Comparison of ENCODE assay signal across 10 mouse cellular contexts in genomic region chr15:85656852-85657251, GRCm38 (mm10).
A peak's percentile ranks its signal among the peaks of the same experiment; 100 is the strongest.
DNase-seq lines count a peak whose midpoint lies in the region; ATAC-seq and TF ChIP-seq lines count a peak whose summit lies in the region.
"Had no signal": no experiment of that assay in that cellular context is flagged by ENCODE, and none has a peak within 500 bp of the region (broad histone marks: within the 10 kb centered on the region; RNA-seq: fewer than 3 reads in every experiment).

No protein-coding gene starts in this region.

- H3K9ac ChIP-seq in heart, adult 2 months (ENCODE audit: low read depth, low read length) = peak overlapping the region; percentile 61
- H3K9ac ChIP-seq in heart, embryonic 12.5 days = no peak overlapping the region
- H3K9ac ChIP-seq in liver, postnatal 0 days (replicated peaks) = no peak overlapping the region
- H3K9ac ChIP-seq in liver, embryonic 12.5 days = no peak overlapping the region
- H3K9ac ChIP-seq: lung, embryonic 14.5 days had no signal

- H3K9me3 ChIP-seq in heart, embryonic 12.5 days (replicated peaks) = no peaks in the 10 kb centered on the region
- no peaks in the 10 kb centered on the region for H3K9me3 ChIP-seq in liver, postnatal 0 days (ENCODE audit: low read length)
- no peaks in the 10 kb centered on the region for H3K9me3 ChIP-seq in liver, embryonic 12.5 days (replicated peaks)

- H3K4me2 ChIP-seq in heart, embryonic 12.5 days = no peak overlapping the region
- H3K4me2 ChIP-seq in liver, postnatal 0 days (ENCODE audit: low read depth, low read length) = peak overlapping the region; percentile 67
- no peak overlapping the region for H3K4me2 ChIP-seq in liver, embryonic 12.5 days
- H3K4me2 ChIP-seq: heart, embryonic 11.5 days; lung, embryonic 14.5 days had no signal

- intact Hi-C loops in heart, adult 2 months (cut with DNase I) = loop anchor here (1.0 to 10.0 kb wide), 2 partner anchors 10 to 48 kb away; no protein-coding TSS in a partner anchor

- DNase-seq in heart, adult 2 months = peak; percentile 32 to 42
- DNase-seq in liver, postnatal 0 days = no peak
- DNase-seq in cerebellum, adult 9-11 months = peak; percentile 73
- DNase-seq in yolk sac, embryonic 10.5 days (ENCODE audit: low spot score) = no peak
- DNase-seq: lung, embryonic 14.5 days; retina, postnatal 1 day had no signal

- H3K36me3 ChIP-seq in heart, adult 2 months (ENCODE audit: control insufficient read depth, insufficient read depth, low read length) = peaks cover 7% of the 10 kb centered on the region
- no peaks in the 10 kb centered on the region for H3K36me3 ChIP-seq in heart, embryonic 12.5 days
- no peaks in the 10 kb centered on the region for H3K36me3 ChIP-seq in liver, postnatal 0 days (replicated peaks; ENCODE audit: insufficient read depth, low read length)
- no peaks in the 10 kb centered on the region for H3K36me3 ChIP-seq in liver, embryonic 12.5 days
- peaks cover 2% of the 10 kb centered on the region; the same call in 1 of the 2 replicates for H3K36me3 ChIP-seq in small intestine, adult 2 months (ENCODE audit: control insufficient read depth, insufficient read depth, low read length)

- TF ChIP-seq CTCF in heart, adult 2 months (IDR thresholded peaks at IDR 0.05) = no peak
- TF ChIP-seq CTCF in liver, postnatal 0 days (IDR thresholded peaks at IDR 0.05; ENCODE audit: low read depth) = no peak
- TF ChIP-seq CTCF in small intestine, adult 2 months (IDR thresholded peaks at IDR 0.05; ENCODE audit: extremely low read depth, insufficient read length, insufficient replicate concordance, low read depth, low read length) = no peak

- no peaks in the 10 kb centered on the region for H3K27me3 ChIP-seq in heart, adult 2 months (ENCODE audit: control insufficient read depth, insufficient read depth, low read length)
- H3K27me3 ChIP-seq in heart, embryonic 12.5 days (replicated peaks) = peaks cover 32% of the 10 kb centered on the region
- peaks cover 6% of the 10 kb centered on the region; the same call in 1 of the 2 replicates for H3K27me3 ChIP-seq in liver, postnatal 0 days (ENCODE audit: insufficient read depth, low read length)
- H3K27me3 ChIP-seq in liver, embryonic 12.5 days (replicated peaks) = peaks cover 83% of the 10 kb centered on the region
- H3K27me3 ChIP-seq in small intestine, adult 2 months (ENCODE audit: control insufficient read depth, insufficient read depth, low read length) = no peaks in the 10 kb centered on the region

- no peak for TF ChIP-seq EP300 in heart, adult 2 months (IDR thresholded peaks at IDR 0.05; ENCODE audit: insufficient read depth, low read depth, low read length)
- no peak for TF ChIP-seq EP300 in liver, postnatal 0 days (IDR thresholded peaks at IDR 0.05; ENCODE audit: low read depth)

- peaks cover 24% of the 10 kb centered on the region for H3K4me1 ChIP-seq in heart, adult 2 months (ENCODE audit: control insufficient read depth, insufficient read depth, low read length)
- peaks cover 27% of the 10 kb centered on the region for H3K4me1 ChIP-seq in heart, embryonic 12.5 days (replicated peaks)
- peaks cover 9% of the 10 kb centered on the region; the same call in 1 of the 2 replicates for H3K4me1 ChIP-seq in liver, postnatal 0 days (ENCODE audit: insufficient read depth)
- H3K4me1 ChIP-seq in liver, embryonic 12.5 days = 0 out of 2 replicates have a peak, but pooled peaks cover 2% of the 10 kb centered on the region
- H3K4me1 ChIP-seq in small intestine, adult 2 months (ENCODE audit: control insufficient read depth, insufficient read depth, insufficient read length, low read length) = peaks cover 35% of the 10 kb centered on the region

- no peak for ATAC-seq in heart, embryonic 12.5 days (ENCODE audit: insufficient number of reproducible peaks, low FRiP score)
- ATAC-seq in liver, postnatal 0 days = no peak
- no peak for ATAC-seq in liver, embryonic 12.5 days

- H3K4me3 ChIP-seq in heart, adult 2 months = no peak overlapping the region; the same call in 1 of the 2 replicates
- H3K4me3 ChIP-seq in heart, embryonic 12.5 days = no peak overlapping the region
- no peak overlapping the region for H3K4me3 ChIP-seq in liver, postnatal 0 days (ENCODE audit: low read depth, low read length)
- H3K4me3 ChIP-seq in liver, embryonic 12.5 days = no peak overlapping the region
- no peak overlapping the region for H3K4me3 ChIP-seq in small intestine, adult 2 months (ENCODE audit: low read depth, low read length)

- peak overlapping the region; percentile 100 for H3K27ac ChIP-seq in heart, adult 2 months
- no peak overlapping the region for H3K27ac ChIP-seq in heart, embryonic 12.5 days (ENCODE audit: poor library complexity, severe bottlenecking)
- peak overlapping the region; percentile 81; the same call in 1 of the 2 replicates for H3K27ac ChIP-seq in liver, postnatal 0 days (ENCODE audit: low read depth)
- H3K27ac ChIP-seq in liver, embryonic 12.5 days = no peak overlapping the region
- peak overlapping the region; percentile 88 for H3K27ac ChIP-seq in small intestine, adult 2 months (ENCODE audit: insufficient read depth, low read depth, low read length)

- 35% methylated on average over 6 of the region's 6 CpGs for WGBS in heart, adult 2 months
- 77% methylated on average over 6 of the region's 6 CpGs for WGBS in heart, embryonic 12.5 days
- WGBS in liver, postnatal 0 days (ENCODE audit: insufficient replicate concordance) = 83% methylated on average over 6 of the region's 6 CpGs
- WGBS in liver, embryonic 12.5 days (ENCODE audit: insufficient replicate concordance) = 65% methylated on average over 6 of the region's 6 CpGs
- 51% methylated on average over 6 of the region's 6 CpGs for WGBS in small intestine, adult 2 months

- TF ChIP-seq POLR2A in heart, adult 2 months (IDR thresholded peaks at IDR 0.05; ENCODE audit: insufficient read depth, low read depth, low read length) = no peak
- TF ChIP-seq POLR2A in small intestine, adult 2 months (IDR thresholded peaks at IDR 0.05; ENCODE audit: low read depth, low read length) = no peak

- peaks cover 10% of the 10 kb centered on the region for H3K79me2 ChIP-seq in heart, adult 2 months (replicated peaks; ENCODE audit: control insufficient read depth, insufficient read depth, low read length)

Comparison
In these comparisons a context has a peak if more than half of its experiments do, and no peak if none do; other contexts are left out.
1. H3K27ac ChIP-seq: peak in heart, adult 2 months (single experiment), liver, postnatal 0 days (single experiment) and small intestine, adult 2 months (single experiment); none in heart, embryonic 12.5 days (single experiment) and liver, embryonic 12.5 days (single experiment).
2. DNase-seq: peak in heart, adult 2 months (2 of 2) and cerebellum, adult 9-11 months (single experiment); none in liver, postnatal 0 days (single experiment) and yolk sac, embryonic 10.5 days (single experiment).